Mouse (Mus musculus) ovary, postnatal 36 days (tissue): ENCODE measurements at regions not wholly inside any gene's neighbourhood (a gene's known extent, or its start where the extent isn't known, plus 50 kb on each side); places are given as distances from the start of the nearest gene placed in this dataset.

Source experiments
- DNase-seq: peaks from one replicate; pipeline ENCODE4 v3.0.0; 2022; ENCODE audit warnings: low spot score, mixed read lengths

DNA sequence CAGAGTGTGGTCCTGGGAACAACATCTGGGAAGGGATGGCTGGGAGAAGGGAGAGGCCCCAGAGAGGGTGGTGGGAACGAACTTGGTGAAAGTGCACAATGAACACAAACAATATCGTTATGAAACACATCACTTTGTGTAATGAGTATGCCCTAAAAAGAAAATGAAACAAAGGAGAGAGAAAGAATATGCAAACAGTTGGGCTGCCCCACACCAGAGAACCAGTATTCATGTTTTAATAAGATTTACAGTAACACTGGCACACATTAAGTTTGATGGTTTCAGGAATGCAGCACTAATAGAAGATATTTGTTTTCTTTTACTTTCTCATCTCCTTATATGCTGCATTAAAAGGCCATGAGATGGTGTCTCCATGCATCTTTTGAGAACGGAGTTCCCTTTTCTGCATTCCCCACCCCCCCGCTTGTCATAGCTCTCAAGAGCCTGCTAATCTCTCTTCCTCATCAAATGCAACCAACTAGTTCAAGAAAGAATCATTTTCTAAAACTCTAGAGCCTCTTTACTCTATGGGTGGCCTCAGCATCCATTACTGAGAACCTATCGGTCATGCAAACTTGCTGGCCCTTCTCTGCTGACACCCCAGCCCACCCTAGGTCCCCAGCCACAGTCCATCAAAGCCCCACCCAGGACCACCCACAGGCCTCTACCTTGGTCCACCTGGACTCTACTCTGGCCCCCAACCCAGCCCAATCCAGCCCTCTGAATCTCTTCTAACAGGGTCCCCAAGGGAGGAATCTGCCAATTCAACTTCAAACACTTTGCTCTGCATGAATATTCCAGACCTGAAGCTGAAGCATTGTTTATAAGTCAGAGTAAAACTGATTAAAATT is 379.0 kb upstream of the Nrp1 start:
- DNase-seq = no peak

DNA sequence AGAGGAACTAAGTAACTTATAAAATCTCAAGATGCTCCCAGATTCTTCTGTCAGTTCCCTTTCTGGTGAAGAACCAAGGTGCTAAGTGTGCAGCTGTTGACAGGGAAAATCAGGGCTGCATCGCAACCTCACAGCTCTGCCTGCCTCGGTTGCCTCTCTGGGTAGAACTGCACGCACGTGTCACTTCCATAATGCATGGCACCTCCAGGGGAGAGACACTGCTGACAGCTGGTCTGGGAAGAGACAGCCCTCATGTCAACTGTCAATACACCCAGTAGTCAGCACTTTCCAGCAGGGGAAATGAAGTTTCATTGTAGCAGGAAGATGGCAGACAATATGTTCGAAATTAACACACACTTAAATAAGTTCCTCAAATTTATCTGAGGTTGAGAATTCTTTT is 376.2 kb upstream of the Nrp1 start:
- no peak for DNase-seq

DNA sequence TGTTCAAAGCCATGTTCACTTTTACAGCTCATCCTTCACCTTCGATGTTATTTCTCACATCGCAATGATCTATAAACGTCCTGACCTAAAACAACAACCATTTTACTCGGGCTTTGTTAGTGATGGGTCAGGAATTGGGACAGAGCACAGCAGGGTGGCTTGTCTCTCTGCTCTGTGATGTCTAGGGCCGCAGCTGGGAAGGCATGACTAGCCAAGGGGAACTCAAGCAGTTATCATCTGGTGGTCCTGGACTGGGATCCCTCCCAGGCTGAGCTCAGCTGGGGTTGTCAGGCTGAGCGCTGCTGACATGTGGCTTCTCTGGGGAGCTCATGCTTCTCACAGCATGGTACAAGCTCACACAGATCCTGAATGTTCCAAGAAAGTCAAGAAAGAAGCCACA is 372.8 kb upstream of the Nrp1 start:
- DNase-seq = no peak

DNA sequence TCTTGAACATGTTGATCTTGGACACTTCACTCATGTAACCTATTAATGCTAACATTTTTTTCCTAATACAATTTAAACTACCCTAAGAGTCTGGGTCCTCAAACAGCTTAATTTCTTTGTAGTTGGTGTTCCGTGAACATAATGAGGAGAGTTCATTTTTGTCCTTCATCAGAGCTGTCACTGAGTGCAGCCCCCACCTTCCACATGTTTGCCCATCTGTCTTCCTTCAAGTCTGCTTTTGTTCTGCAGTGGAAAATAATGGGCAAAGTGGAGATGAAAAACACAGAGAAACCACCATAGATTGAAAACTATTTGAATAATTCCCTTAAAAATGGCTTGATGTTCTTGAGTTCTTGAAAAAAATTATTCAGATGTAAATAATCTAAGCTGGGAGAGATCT is 369.5 kb upstream of the Nrp1 start:
- DNase-seq = no peak

DNA sequence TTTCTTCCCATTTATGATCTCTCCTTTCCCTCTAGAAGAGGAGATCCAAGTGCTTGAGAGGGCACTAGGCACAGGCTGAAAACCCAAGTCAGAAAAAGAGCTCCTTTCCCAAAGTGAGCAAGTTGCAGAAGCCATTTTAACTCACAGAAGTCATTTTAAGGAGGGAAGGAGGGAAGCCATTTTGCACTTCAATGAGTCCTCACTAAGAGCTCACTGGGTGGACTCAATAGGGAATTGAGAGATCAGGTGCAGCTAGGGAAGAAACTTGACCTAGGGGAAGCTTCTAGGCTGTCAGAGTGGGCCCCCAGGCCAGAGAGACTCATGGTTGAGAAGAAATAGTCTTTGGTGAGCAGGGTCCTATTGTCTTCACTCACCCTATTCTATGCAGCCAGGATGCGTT is 363.5 kb upstream of the Nrp1 start:
- no peak for DNase-seq

DNA sequence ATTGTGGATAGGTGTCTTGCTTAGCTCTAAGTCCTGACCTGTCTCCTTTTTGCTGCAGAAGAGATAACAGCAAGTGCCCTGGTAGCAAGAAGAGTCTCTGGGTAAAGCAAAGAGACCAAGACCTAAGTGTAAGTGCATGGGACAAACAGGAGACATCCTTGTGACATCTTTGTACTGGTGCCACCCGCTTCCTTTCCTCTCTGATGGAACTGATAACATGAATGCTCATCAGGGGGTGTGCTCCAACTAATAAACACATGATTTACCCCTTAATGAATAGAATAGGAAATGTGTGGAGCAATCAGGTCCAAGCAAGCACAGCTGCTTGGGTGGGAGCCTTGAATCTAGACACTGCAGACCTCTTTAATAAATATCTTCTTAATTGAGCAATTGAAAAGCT is 362.9 kb upstream of the Nrp1 start:
- DNase-seq = no peak

DNA sequence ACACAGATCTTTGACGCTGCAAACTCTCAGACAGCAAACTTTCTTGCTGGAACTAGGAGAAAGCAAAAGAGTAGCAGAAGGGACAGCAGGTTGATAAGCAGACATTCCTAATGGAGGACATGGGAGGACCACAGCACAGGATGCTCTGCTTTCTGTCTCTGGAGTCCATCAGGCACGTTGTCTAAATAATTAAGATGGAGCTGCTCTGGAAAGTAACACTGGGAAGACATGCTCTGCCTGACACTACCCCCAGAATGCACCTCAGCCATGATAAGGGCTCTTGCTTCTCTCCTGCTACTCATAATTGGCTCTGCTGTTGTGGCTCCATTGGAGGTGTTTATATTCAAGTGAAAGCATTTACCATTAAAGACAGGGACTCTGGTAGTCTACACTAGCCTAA is 356.0 kb upstream of the Nrp1 start:
- no peak for DNase-seq

DNA sequence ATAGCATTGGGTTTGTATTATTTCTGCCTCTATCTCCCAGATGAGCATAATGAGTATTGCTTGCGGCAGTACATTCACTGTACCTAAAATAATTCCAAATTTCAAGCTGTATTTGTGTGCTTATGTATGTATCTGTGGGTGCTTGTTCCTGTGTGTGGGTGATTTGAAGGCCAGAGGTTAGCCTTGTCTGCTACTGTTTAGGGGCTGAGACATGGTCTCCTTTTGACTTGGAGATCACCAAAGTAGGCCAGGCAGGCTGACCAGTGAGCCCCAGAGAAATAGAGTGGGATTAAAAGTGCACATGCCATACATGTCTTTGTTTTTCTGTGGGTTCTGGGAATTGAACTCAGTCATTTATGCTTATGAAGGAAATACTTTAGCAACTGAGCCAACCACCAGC is 355.6 kb upstream of the Nrp1 start:
- DNase-seq = no peak

DNA sequence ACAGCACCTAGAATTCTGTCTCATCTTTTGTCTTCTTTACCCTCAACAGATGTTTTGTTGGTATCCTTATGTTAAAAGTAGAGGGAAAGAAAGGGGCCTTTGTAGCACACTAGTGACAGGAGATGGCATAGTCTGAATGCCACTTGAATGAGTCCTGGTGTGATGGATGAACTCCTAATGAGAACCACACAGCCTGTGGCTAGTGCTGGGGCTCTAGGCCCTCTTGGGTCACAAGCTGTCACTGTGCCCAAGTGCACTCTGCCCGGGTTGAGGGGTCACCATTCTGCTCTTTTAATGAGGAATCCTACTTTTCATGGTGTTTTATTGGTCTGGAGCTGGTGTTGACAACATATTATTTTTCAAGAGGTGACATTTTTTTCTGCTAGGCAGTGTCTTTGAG is 355.0 kb upstream of the Nrp1 start:
- no peak for DNase-seq

DNA sequence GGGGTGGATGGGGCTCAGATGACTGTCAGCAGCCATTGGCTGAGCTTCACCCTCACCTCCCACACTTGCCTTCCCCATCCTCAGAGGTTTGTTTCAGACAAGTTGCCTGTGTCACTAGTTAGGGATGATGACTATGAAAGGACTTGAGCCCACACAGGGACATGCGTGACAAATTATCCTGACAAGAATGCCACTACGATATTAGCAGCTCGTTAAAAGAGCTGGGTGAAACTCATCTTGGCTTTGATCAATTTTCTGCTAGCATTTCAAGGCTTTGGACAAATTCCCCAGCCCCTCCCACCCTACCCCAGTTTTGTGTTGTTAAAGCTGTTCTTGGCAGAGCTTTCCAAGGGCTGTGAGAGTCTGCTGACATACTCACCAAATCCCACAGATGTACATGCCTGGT is 354.5 kb upstream of the Nrp1 start:
- DNase-seq = no peak

DNA sequence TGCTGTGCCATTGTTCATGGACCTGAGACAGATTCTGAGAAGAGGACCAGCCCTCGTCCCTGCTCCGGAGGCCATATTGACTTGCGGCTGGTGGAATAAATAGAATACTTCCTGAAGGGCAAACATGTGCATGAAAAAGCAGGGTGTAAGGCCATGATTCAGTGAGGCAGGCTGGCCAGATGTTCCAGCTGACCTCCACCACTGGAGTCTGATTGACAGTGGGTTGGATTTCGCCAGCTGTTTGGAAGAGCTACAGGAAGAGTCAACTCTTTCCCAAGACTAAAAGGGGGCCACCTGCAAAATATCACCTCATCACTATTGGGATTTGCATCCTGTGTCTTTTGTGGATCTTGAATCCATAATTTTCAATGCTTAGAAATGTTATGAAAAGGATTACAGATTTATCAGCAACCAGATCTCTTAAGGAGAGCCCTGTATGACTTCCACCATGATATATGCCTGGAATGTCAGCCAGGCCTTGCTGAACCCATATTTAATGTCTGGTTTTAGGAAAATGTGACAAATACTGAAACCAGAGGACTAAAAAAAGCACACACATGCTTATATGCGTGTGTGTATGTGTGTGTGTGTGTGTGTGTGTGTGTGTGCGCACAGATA is 348.9 kb upstream of the Nrp1 start:
- DNase-seq = no peak

DNA sequence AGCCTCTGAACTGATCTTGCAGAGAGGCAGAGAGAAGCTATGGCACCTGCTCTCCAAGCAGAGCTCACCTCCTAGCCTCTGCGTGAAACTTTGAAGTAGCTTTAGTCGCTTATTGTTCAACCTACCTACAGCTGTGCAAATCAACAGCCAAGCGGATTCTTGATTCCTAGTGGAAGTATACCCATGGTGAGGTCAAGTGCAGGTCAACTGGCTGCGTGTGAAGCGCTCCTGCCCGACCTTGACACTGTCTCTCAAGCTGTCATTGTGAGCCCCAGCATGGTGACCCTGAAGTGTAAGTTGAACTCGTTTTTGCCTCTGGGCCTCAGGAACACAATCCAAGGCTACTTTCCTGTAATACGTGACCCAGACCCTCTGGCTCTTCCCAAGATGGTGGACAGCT is 341.2 kb upstream of the Nrp1 start:
- no peak for DNase-seq

DNA sequence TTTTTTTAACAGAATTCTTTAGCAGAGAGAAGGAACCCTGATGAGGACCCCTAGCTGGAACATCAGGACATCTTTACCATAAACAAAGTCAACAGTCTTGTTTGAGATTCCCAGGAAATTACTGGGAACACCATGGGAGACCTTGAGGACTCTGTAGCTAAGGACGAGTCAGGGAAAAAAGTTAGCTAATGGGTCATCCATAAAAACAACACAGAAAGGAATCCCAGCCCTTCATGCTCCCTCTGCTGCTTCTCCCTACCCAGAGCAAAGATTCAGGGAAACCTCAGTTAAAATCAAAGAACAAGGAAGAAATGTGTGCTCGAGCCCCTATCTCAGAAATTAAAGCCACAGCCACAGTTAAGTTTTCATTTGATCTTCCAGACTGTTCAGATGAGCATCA is 334.7 kb upstream of the Nrp1 start:
- DNase-seq = no peak

DNA sequence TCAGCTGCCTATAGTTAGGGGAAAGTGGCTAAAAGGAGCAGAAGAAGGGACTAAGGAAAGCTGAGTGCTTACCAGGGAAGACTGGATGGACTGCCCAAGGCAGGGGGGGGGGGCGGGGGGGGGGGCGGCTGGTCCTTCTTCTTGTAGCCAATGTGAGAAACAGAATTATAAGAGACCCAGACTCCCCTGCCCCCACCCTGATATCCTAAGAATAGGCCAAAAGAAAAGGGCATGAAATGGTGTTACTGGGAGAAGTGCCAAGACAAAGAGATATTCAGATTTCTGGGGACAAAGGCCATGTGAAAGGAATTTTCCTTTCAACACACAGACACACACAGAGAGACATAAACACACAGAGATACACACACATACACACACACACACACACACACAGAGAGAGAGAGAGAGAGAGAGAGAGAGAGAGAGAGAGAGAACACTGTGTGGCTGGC is 333.6 kb upstream of the Nrp1 start:
- DNase-seq = no peak

DNA sequence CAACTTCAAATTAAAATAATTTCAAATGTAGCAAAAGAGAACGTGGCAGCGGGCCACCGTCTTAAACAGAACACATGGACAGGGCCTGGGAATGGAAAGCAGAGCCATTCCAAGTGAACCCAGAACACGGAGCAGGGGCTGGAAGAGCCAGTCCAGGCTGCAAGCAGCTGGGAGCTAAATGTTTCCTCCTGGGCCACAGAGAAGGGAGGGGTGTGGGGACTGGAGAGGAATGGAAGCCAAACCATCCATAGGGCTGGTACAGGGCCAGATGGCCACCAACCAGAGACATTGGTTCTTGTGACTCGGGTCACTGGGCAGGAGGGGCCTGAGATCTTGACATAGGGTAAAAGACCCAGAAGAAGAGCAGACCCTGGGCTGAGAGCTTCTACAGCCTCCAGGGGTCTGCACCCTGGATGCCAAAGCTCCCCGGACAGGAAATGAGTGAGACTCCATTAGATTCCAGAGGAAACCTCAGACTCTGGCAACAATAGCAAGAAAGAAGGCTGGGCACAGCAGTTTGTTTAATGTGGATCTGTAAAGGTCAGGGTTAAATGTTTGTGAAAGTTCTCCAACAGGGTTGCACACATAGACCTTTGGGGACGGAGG is 333.1 kb upstream of the Nrp1 start:
- peak; percentile 59 for DNase-seq

DNA sequence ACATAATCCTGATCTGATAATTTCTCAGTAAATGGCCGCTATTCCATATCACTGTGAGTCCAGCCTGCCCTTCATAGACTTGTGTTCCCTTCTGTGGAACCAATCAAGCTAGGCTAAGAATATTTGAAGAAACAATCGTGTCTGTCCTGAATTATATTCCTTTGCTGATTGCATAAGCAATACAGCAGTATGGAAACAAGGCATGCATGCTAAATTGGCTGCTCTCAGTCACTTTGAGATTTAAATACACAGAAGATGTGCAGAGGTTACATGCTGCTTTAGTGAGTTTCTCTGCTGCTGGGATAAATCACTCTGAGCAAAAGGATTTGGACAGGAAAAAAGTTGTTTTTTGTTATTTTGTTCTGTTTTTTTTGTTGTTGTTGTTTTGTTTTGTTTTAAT is 331.4 kb upstream of the Nrp1 start:
- DNase-seq = no peak

DNA sequence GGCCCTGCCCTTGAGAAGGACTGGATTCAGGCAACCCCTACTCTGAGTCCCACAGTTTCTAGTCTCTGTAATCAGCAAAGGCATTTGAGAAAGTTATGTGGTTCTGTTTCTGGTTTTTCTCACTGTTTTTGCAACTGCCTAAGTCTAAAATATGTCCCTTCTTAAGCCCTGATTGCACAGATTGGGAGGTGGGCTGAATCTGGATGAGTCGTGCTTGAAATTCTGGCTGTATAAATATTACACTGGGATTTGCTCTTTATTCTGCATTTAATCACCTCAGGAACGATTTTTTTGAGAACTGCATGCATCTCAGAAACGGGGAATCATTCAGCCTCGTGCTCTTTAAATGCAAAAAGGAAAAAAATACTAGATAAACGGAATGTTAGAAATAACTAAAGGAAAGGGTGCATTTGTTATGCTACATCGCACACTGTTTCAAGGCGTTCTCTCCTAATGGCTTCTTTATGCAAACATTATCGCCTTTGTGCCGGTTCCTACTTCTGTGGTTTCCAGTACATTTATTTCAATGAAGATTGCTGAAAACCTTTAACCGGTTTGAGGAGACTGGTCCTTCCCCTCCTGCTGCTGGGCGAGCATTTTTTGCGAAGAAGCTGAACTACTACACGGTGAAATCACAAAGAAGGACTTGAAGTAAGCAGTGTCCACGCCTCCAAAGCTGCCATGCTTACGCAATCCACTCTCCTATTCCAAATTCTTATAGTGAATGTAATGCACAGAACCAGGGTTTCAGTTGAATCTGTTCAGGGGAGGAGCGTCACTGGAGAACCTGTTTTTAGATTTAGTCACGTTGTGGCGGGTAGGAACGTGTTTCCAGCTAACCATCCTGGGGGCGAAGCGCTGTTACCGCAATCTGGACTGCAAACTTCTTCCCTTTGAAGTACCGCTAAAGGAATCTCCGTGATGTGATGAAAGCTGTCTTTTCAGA is 327.8 kb upstream of the Nrp1 start:
- DNase-seq = no peak

DNA sequence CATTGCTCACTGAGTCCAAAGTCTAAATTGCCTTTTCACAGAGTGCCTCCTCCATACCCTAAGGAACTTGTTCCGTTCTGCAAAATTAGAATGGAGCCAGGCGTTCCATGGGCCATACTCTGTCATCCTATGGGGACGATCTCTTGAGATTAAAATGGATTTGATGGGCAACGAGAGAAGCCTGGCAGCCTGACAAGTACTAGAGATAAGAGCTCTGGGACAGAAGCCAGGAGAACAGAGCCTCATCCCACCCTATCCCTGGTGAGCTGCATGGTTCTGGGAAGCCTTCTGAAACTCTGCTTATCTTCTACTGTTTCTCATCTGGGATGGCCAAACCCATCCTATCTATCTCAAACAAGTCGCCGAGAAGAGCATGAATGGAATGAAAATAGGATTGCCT is 324.3 kb upstream of the Nrp1 start:
- DNase-seq = peak; percentile 19

DNA sequence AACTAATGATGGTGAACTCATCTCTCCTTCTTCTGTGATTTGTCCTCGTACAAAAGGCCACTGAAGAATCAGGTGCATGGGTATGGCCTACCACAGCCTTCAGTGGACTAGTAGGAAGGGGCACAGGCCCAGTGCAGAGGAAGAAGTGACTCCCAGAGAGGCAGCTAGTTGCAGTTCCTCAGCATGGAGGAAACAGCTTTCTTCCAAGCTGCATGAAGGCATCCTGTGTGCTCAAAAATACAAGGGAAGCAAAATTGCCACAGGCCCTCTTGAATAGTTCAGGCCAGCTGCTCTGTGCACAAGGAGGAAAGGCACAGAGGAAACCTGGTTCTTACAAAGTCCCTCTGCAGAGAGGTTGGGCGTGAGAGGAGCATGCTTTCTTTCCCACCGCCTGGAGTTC is 322.7 kb upstream of the Nrp1 start:
- DNase-seq = no peak

DNA sequence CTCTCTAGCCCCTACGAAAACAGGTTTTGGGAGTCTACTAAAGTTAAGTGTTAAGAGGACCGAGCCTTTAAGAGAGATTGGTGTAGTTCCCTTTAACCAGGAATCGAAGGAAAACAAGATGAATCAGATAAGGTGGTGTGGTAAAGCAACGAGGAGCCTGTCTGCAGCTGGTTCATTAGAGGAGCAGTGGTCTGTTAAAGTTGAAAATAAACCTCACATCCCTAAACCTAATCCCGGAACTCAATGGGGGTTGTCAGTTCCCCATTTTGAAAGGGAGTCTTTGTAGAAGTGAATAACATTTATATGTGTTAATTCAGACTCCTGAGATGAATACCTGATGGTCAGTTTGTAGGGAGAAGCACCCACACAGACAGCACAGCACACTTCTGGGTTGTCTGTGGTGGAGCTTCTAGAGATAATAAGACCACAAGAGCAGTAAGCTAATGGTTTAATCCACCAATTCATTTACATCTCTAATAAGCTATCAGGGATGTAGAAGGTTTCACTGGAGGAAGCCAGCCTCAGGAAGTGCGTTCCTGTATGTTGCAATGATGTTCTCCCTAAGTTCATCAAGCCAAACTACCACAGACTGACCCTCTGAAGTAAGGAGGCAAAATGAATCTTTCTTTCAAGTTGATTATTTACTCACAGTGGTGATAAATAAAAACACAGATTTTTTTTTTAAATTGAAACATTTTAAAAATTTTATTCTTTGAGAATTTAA is 318.9 kb upstream of the Nrp1 start:
- no peak for DNase-seq

DNA sequence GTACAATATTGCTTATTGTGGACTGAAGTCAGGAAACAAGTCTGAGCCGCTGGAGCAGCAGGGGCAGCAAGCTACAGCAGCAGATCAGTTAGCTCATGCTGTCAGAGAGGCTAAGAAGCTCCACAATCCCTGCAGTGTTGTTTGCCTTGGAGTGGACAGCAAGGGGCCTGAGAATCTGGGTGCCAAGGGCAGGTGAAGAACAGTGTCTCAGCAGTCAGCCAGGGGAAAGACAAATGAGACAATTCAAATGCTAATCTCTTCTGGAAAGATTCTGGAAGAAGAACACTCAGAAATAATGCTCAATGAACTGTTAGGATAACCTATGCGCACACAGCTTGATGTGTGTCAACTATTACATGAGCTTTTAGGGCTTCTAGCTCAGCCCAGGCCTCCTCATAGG is 315.5 kb upstream of the Nrp1 start:
- DNase-seq = no peak

DNA sequence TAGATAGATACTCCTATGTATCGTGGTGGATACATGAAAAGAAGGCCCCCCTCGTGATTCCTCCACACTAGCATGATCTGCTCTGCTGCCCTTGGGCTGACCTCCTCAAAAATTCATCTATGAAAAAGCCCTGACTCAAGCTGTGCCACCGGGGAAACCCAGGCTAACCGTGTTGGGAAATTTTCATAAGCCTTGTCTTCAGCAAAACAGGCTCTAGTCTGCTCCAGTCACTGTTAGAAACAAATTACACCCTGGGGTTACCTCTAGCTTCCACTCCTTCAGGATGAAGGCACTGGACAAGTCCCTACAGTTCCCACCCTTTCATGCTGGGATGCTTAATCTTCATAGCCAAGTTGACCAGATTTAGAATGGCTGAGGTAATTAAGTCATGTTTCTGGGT is 315.0 kb upstream of the Nrp1 start:
- DNase-seq = no peak
